Mouse (Mus musculus) inflammation-experienced regulatory T-cells, adult 6 months (primary cell): ENCODE measurements around the gene March11. TPM values are rescaled to one million over a fixed set of nuclear protein-coding genes. Genes with fewer than 3 reads are reported as not detected.

ENCODE experiments used
- ATAC-seq: one replicate; pipeline ENCODE4 v1.8.0; 2017
- polyA plus RNA-seq, 3 experiments: library from polyadenylated mRNA; unstranded; fragments of 100-300 nt; shearing (Covaris generic); gene quantifications; one replicate each; pipeline ENCODE4 v1.2.1; 2017

March11 gene
- polyA plus RNA-seq, result under 1 TPM in 1 of 3 experiments, not detected in 2; 0.16 TPM

DNA sequence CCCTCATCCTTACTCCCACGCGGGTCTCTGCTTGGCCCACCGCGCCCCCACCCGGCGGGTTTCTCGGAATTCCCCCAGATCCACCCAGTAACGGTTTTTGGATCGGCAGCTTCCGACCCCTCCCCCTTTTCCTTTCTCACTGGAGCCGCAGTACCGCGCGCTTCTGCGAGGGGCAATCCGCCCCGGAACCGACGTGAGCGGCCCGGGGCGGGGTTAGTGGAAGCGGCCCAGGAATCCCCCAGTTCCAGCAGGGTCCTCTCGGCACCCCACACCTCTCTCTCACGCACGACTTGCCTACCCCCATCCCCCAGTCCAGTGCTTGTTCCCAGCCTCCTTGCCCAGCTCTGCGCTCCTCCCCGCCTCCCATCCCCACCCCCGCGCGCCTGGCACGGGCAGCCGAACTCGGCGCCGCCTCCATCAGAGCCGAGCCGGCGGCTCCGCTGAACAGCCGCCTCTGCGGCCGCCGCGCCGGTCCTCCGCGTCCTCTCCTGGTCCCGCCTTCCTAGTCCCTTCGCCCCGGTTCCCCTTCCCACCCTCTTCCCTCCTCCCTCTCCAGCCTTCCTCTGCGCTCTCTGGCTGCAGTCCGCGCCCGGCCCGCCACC lies at the start of gene March11:
Gene March11, plus strand, starts transcription at position 420 of the 602 bp plus-strand sequence.
- no peak for ATAC-seq

DNA sequence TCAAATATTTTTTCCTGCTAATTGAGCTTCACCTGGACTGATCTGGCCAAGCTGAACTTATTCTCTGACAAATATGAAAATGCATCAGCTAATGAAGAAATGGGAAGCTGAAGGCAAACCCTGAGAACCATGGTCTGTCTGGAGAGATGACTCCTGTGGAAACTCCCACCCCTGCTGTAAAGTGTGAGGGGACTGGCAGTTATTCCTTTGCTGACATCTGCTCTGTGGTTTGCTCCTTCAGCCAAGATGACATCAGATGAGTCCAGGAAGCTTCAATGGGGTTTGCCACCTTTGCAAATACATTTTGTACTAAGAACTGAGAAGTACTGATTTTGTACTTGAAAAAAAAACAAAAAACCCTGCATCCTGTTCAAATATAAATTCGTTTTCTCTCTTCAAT lies 46.5 kb upstream of the March11 start:
- no peak for ATAC-seq

DNA sequence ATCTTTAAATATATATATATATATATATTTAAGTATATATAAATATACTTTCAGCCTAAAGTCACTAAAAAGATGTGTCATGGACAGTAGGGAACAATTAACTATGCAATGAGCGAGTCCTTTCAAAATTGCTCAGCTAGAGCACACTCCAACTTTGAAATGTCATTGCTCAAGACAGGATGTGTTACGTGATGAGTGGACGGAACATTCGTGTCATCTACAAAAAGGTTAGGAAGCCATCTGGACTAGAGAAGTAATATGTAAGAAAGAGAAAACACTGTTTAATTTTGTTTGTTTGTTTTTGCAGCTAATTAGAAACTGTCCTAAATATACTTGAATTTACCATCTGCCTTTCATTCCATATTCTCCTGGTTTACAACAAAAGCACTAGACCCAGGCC lies 39.3 kb upstream of the March11 start:
- ATAC-seq, result no peak

DNA sequence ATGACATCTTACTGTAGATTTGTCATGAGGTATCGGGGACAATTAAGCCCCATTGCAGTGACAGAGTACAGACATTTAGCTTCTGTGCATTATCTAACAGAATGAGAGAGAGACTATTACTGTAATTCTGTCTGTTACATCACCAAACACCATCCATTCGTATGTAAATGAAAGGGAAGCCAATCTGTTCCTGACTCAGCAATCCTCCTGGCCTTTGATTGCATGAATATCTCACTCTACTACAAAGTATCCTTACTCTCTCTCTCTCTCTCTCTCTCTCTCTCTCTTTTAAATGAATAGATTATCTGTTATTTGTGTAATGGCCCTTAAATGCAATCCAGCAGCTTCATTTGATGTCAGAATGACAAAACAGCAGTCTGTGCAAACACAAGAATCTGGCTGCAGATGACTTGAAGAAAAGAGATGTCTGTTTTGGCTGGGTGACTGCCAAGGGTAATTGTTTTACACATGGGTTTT lies 32.8 kb upstream of the March11 start:
- ATAC-seq, result no peak

DNA sequence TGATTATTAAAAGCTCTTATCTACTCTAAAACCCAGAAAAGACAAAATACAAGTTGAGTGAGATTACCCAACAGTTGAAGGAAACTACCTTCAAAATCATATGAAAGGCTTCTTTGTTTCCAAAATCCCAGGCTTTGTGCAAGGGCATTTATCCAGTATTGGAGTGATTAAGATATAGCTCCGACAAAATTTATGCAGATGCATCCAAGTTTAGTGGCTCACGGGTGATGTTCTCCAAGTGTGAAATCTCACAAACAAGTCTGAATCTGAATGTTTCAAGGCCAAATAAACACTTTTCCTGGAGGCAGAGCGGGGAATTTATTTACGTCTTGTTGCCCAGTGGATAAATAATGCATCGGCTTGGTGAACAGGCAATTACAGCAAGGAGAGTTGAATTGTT lies 32.2 kb upstream of the March11 start:
- ATAC-seq, result no peak

DNA sequence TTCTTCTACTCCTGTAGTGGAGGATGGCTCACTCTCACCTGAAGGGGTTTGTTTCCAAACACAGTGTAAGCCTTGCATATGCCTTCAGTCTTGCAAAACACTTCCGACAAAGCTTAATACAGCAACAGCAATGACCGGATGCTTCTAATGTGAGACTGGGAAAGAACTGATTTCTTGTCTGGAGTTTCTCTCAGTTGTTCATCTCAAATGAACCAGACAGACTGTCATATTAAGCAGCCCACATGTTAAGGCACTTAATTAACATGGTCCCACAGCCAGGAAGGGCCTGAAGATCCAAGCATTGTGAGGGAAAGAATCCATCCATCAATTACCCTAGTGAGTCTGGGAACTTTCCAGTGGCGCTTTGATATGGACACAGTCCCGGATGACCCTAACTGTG lies 17.0 kb upstream of the March11 start:
- no peak for ATAC-seq

DNA sequence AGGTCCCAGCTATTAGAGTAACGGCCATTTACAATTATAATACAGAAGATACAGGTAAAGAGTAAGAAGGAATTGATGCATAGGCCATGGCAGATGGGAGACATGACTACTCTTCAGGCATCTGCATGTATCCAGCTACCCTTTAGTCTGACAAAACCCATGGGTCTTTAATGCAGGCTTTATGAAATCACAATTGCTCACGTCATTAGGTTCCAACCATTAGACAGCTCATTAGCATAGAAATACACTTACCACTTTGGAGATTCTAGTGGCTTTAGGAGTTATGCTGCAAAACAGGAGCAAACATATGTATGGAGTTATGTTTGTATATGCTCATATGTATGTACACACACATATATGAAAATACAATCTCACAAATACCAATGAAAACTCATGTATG lies 16.0 kb upstream of the March11 start:
- ATAC-seq, result no peak

DNA sequence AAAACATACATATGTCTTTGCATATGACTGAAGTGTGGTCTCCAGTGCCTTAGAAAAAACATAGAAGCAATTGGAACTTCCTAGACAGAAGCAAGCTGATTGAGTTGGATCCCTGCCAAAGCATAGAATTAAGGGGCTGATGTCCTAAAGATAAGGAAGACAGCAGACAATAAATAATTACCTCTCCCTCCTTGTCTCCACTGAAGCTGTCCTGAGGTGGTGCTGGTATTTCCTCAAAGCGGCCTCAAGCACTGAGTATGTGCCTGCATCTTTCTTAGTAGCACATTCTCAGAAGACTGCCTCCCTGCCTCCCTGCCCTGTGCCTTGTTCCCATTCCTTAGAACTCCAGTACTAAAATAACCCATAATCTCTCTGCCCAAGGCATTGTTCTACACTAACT lies 15.6 kb upstream of the March11 start:
- ATAC-seq, result no peak

DNA sequence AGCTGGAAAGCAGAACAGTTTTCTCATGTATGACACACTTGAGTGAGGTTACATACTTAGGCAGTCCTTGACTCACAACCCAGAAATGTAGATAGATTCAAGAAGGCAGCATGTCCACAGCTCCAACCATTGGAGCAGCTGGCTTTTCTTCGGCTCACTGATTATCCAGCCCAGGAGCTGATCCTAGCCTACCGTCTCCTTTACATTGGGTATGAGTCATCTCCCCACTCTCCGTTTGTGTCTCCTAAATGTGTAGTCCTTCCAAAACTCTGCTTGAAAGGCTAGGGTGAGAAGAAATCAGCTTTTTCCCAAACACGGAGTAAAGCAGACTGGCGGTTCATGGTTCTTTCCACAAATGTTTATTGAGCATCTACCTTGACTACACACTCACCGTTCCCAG lies 10.2 kb upstream of the March11 start:
- ATAC-seq, result no peak

DNA sequence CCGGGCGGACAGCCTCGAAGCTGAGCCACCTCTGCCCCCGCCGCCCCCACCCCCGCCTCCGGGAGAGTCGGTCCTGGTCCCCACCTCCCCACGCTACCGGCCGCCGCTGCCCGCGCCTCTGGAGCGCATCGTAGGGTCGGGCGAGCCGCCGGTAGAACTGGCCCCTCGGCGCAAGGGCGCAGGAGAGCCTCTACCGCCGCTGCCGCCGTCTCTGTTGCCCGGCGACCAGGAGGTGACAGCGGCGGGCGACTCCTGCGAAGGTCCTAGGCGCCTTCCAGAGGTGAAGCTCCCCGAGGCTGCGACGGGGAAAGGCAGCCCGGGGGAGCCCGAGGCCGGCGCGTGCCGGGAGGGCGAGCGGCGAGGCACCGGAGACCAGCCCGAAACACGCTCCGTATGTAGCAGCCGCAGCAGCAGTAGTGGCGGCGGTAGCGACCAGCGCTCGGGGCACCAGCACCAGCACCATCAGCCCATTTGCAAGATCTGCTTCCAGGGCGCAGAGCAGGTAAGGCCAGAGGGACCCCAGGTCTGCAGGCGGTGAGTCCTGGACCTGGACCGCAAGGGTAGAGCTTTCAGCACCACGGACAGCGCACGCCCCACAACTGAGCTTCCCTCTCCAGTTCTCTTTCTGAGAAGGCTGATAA lies 563 bp downstream of the March11 start:
- no peak for ATAC-seq

DNA sequence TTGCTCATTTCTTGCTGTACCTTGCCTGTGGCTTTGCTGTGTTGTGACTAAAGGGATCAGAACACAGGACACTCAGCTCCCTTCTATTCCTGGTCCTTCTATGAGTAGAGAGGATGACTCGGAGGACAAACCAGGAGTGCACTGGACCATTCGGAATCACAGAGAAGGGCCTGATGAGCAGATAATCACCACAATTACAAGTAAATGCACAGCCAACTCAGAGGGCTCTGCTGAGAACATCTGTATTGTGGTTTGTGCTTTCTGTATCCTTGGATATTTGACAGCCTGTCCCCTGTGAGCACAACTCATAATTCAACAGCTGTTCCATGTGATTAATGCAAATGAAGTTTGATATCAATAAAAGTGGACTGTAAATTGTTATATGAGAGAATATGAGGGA lies 11.0 kb downstream of the March11 start:
- no peak for ATAC-seq

DNA sequence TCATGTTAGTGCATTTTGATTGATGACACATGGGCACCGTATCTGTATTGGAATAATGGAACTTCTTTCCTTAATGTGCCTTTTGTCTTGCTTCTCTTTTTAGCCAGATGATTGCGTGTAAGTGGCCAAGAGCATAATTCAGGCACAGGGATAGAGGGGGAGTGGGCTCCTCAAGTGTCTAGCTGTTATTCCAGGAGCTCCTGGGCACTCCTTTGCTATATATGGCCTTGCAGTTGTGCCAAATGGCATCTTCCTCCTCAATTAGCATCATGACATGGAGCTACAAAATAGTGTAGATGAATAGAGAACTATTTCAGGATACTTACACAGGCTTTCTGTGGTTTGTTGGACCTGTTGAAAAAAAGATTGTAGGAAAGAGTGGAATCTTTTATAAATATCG lies 11.6 kb downstream of the March11 start:
- ATAC-seq, result no peak

DNA sequence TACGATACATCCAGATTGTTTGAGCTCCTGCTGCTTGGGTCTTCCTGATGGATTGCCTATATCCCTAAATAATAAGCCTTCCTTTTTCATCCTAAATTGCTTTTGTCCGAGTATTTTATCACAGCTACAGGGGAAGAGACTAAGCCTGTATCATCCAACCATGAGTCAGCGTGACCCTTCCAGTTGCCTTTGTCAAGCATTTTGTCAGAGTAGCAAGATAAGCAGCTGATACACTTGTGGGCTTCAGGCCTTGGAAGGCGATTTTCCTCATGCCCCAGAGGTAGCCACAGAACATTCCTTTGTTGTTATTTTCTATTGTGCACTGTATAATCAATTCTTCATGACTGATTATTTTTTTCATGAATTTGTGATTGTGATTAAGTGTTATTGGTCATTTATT lies 14.0 kb downstream of the March11 start:
- ATAC-seq, result no peak

DNA sequence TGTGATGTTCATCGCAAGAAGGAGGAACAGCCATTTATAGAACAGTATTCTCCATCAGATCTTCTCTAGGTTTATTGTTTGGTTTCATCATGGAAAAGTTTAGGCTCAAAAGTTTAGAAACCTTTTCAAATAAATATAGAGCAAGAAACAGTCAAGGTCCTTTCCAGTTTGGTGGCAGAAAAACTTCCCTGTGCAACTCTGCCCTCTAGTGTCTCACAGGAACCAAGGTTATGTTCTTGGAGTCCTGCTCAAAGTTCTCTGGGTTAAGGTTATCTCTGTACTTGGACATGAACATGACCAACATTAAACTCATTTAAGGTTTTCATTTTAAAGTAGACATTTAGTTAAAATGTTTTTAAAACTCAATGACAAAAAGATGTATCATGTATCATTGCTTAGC lies 18.3 kb downstream of the March11 start:
- no peak for ATAC-seq

DNA sequence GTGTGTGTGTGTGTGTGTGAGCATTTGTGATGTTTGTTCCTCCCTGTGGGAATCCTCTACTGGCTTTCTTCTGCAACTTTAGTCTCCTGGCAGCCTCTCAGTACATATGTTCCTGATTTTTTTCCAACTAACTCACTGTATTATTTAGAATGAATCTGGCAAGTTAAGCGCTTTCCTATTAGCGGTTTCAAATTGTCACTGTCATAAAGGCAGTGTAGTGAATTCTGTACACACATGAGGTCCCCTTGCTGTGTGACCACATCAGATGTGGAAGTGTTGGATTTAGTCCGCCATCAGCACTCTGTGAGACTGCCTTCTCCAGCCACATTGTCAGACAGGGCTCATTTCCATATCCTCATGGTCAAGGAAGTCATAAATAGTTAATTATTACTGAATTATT lies 26.9 kb downstream of the March11 start:
- ATAC-seq, result no peak

DNA sequence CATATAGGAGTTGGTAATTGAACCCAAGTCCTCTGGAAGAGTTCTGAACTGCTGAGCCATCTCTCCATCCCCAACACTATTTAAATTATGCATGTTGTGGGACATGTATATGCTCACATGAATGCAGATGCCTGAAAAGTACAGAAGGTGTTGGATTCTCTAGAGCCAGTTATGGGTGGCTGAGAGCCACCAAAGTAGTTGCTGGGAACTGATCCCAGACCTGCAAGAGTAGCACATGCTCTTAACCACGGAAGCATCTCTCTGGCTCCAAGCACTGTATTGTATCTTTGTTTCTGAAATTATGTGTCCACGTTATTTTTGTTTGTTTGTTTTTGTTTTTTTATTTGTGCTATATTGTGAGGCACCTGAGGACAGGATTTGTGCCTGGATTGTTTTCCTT lies 28.9 kb downstream of the March11 start:
- no peak for ATAC-seq

DNA sequence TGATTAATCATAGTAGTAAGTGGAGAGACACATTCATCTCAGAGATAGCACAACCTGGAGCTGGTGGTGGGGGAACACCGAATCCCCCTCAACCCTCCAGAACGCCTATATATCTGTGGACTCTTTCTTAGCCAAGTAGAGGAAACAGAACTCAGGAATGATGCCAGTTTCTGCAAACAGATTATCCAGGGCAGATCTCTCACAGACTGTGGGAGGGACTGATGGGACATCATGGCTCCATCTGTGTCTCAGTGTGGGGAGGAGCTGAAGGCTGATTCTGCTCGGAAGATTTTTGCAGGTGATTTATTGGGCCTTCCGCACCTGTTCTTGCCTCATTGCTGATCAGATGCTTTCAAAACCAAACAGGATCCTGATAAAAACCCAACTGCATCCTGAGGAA lies 29.5 kb downstream of the March11 start:
- ATAC-seq, result no peak

DNA sequence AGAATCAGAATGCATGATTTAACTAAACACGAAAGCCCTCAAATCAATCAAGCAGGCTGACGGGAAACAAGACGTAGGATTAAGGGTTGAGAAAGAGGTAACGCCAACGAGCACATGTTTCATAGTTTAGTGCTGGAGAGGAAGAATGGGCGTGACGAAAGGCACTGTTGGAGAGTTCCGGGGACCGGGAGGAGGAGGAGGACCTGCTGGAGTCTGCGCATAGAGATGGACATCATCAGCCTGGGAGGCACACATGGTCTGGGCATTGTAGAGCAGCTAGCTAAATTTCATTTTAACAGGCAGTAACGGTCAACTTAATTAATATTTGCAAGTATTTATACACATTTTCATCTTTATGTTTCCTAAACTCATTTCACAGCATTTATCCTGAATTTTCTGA lies 31.6 kb downstream of the March11 start:
- no peak for ATAC-seq

DNA sequence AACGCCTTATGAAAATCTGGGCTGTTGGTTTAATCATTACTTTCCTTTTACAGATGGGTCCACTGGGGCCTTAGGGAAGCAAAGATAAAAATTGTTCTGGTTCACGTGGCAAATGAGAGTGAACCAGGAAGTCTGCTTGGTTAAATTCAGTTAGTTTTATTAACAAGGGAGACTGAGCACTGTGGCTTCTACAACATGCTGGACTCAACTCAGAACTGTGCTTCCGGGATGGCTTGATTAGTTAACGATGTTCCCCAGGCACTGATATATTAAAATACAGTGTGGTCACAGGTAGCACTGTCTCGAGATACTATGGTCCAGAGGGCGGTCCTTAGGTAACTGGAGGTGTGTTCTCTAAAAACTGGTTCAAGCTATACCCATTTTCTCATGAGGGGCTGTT lies 32.1 kb downstream of the March11 start:
- no peak for ATAC-seq

DNA sequence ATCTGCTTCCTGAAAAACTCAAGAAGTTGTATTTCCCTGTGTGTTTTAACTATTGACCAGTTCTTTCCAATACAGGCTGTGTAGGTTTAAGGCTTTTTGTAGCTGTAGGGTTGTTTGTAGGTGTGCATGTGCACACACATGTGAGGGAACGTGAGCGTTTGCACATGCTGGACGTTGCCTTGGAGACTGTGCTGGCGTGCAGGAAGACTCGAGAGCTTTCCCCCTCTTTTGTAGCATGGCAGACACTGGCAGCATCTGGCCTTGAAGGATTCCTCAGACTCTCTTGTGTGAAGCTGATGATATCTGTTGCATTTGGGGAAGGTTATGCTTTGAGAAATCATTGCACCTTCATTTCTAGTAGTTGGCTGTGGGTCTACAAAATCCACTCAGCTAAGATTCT lies 35.5 kb downstream of the March11 start:
- no peak for ATAC-seq

DNA sequence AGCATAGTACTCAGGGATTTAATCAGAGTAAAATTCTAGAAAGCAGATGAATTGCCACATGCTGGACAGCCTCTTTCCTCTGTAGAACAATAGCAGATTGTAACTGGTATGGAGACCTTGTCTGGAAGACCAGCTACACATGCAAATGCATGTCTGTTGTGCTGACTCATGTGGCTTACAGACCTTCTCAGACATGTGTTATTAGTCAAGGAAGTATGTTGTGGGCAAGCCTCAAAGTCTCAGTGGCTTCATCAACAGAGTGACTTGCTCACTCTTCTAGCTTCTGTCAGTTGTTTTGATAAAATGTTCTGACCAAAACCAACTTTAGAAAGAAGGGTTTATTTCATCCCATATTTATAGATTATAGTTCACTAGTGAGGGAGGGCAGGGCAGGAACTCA lies 44.8 kb downstream of the March11 start:
- ATAC-seq, result no peak

DNA sequence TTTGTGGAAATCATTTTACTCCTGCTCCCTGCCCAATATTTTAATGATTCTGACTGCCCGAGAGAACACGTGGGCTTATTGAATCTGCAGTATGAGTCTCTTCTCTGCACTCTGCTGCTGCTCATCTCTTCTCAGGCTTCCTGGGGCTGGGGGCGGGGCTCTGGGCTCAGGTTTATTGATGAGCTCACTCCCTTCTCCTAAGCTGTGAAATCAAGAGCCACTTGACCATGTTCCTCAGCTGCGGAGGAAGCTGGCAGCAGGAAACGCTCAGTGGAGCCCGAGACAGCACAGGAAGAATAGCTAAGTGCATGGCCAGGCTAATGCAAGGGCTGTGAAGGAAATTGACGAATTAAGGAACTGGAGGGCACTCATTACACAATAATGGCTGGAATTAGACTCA lies 56.5 kb downstream of the March11 start:
- no peak for ATAC-seq

DNA sequence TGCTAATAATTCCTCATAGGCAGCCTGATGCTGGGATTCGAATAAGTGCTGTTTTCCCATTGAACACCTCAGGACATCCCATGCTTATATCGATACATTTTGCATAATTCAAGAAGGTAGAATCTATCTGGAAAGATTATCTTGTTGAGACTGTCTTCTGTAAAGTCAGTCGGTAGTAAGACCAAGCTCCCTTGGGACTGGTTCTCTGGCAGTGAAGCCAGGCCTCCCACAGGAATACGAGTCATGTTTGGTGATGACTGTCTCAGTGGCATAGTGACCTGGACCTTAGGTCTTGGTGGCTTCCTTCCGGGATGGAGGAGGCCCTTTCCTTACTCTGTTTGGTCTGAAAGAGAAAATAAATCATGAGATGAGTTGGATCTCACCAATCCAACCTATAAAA lies 57.7 kb downstream of the March11 start:
- ATAC-seq, result no peak

DNA sequence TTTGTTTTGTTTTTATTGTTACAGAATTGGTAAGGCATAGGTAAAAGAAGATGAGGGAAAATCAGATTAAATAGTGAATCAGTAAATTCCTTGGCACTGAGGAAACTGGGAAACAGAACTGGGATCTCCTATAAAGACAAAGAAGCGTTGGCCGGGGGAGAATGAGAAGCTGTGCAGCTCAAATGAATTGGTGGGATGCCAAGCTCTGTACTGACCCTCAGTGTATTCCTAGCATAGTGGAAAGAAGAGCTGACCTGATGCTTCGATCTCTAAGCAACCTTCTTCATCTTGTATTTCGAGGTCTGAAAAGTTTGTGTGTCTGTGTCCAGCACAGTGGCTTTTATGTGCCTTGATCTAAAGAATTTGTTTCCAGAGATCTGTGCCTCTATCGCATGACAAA lies 64.9 kb downstream of the March11 start:
- ATAC-seq, result no peak

DNA sequence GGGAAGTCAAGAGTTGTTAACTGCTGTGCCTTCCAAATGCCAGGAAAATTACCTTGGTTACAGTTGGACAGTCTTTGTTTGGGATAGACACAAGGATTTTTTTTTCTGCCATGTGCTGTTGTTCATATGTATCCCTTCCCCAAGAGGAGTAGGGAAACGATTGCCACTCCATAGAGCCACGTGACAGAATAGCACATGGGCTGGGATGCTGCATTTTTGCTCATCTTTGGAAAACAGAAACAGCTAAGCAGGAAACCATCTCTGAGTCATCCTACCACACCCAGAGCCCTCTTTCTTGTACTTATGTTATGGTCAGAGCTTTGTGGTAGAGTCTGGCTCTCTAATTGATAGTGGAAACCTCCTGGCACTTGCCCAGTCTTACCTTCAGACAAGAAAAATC lies 65.4 kb downstream of the March11 start:
- no peak for ATAC-seq
